Mouse (Mus musculus): Measurements from ENCODE around the gene Hyal6.

DNA sequence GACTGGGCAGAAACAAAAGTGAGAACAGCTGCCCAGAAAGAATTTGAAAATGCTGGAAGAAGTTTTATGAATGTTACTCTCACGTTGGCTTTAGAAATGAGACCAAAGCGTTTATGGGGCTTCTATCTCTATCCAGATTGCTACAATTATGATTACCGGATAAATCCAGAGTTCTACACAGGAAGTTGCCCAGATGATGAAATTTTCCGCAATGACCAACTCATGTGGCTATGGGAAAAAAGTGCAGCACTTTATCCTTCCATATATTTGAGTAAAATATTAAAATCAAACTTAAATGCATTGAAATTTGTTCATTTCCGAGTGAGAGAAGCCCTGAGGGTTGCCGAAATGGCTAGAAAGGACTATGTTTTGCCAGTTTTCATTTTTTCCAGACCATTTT is 1.5 kb downstream of the Hyal6 start:
- TF ChIP-seq GATA1 (IDR thresholded peaks at IDR 0.05; ENCODE audit: low read length) (no peak), TAL1 (IDR thresholded peaks at IDR 0.05; ENCODE audit: low read length) (no peak)
